Mouse (Mus musculus): ENCODE data around the gene Btbd35f5.
"Not testable (repeated sequence)": the region's sequence is repeated elsewhere in the genome, so short reads cannot be mapped to it uniquely, and the experiment has no call there.

Btbd35f5 gene

GRCm38 (mm10) chrX:32973597-32973996, at the start of gene Btbd35f5:
Btbd35f5 (plus strand) TSS chrX:32973897.
- not testable (repeated sequence) for DNase-seq (ENCODE audit: low spot score)

- DNase-seq (ENCODE audit: low spot score), result not testable (repeated sequence)
Measured at GRCm38 (mm10) chrX:32941468-32941867, 32.2 kb upstream of the Btbd35f5 start, which contains the start of gene Gm21789. Gm21789 (plus strand) TSS chrX:32941768.

Measured in ovary, postnatal 36 days (tissue).